Mouse (Mus musculus): ENCODE data around the gene Paqr9. TPM values are rescaled to one million over a fixed set of nuclear protein-coding genes. Genes with fewer than 3 reads are reported as not detected.
"Not testable (repeated sequence)": the region's sequence is repeated elsewhere in the genome, so short reads cannot be mapped to it uniquely, and the experiment has no call there.

The Paqr9 gene
- total RNA-seq (2021), result 1 to 10 TPM; 2.8 to 3.5 TPM
- long read RNA-seq, experiment 1, full-length matches to known transcripts, result 7 of 7 reads
- long read RNA-seq, experiment 1, partial matches to known transcripts, result 0 of 7 reads
- long read RNA-seq, experiment 1, other reads (novel, unspliced or antisense), result 0 of 7 reads
- long read RNA-seq, experiment 2, full-length matches to known transcripts, result 12 of 12 reads
- long read RNA-seq, experiment 2, partial matches to known transcripts, result 0 of 12 reads
- long read RNA-seq, experiment 2, other reads (novel, unspliced or antisense), result 0 of 12 reads

- DNase-seq (ENCODE audit: low spot score in 2 of 2), result peak in 1 of 2 experiments; percentile 26
Measured at GRCm38 (mm10) chr9:95559059-95559935, at the start of gene Paqr9. Gene Paqr9 (plus strand): TSS chr9:95559657.

GRCm38 (mm10) chr9:95510693-95511404 lies 48.6 kb upstream of the Paqr9 start:
- no peak for DNase-seq (ENCODE audit: low spot score in 2 of 2)

- peak; percentile 87 to 97 for DNase-seq (ENCODE audit: low spot score in 2 of 2)
Measured at GRCm38 (mm10) chr9:95511472-95512330, 47.8 kb upstream of the Paqr9 start, which contains the start of gene U2surp. Gene U2surp (minus strand): TSS chr9:95511996.

GRCm38 (mm10) chr9:95512331-95513030 lies 47.0 kb upstream of the Paqr9 start:
- DNase-seq (ENCODE audit: low spot score in 2 of 2), result no peak

GRCm38 (mm10) chr9:95513776-95514175 lies 45.7 kb upstream of the Paqr9 start:
- DNase-seq (ENCODE audit: low spot score in 2 of 2), result no peak

GRCm38 (mm10) chr9:95514361-95514760 lies 45.1 kb upstream of the Paqr9 start:
- DNase-seq (ENCODE audit: low spot score in 2 of 2), result not testable (repeated sequence)

GRCm38 (mm10) chr9:95520563-95520962 lies 38.9 kb upstream of the Paqr9 start:
- no peak for DNase-seq (ENCODE audit: low spot score in 2 of 2)

- no peak for DNase-seq (ENCODE audit: low spot score in 2 of 2)
Measured at GRCm38 (mm10) chr9:95521031-95521430, 38.4 kb upstream of the Paqr9 start.

- DNase-seq (ENCODE audit: low spot score in 2 of 2), result no peak
Measured at GRCm38 (mm10) chr9:95521566-95521965, 37.9 kb upstream of the Paqr9 start.

- DNase-seq (ENCODE audit: low spot score in 2 of 2), result no peak
Measured at GRCm38 (mm10) chr9:95522561-95522960, 36.9 kb upstream of the Paqr9 start.

- no peak for DNase-seq (ENCODE audit: low spot score in 2 of 2)
Measured at GRCm38 (mm10) chr9:95525376-95525775, 34.1 kb upstream of the Paqr9 start.

- peak in 1 of 2 experiments; percentile 23 for DNase-seq (ENCODE audit: low spot score in 2 of 2)
Measured at GRCm38 (mm10) chr9:95525961-95526360, 33.5 kb upstream of the Paqr9 start.

GRCm38 (mm10) chr9:95527676-95528075 lies 31.8 kb upstream of the Paqr9 start:
- no peak for DNase-seq (ENCODE audit: low spot score in 2 of 2)

- DNase-seq (ENCODE audit: low spot score in 2 of 2), result no peak
Measured at GRCm38 (mm10) chr9:95531144-95531543, 28.3 kb upstream of the Paqr9 start.

GRCm38 (mm10) chr9:95533817-95534216 lies 25.6 kb upstream of the Paqr9 start:
- DNase-seq (ENCODE audit: low spot score in 2 of 2), result no peak

- no peak for DNase-seq (ENCODE audit: low spot score in 2 of 2)
Measured at GRCm38 (mm10) chr9:95539176-95539800, 20.2 kb upstream of the Paqr9 start.

- peak in 1 of 2 experiments; percentile 45 for DNase-seq (ENCODE audit: low spot score in 2 of 2)
Measured at GRCm38 (mm10) chr9:95540487-95540886, 19.0 kb upstream of the Paqr9 start.

- DNase-seq (ENCODE audit: low spot score in 2 of 2), result no peak
Measured at GRCm38 (mm10) chr9:95541208-95541607, 18.2 kb upstream of the Paqr9 start.

- no peak for DNase-seq (ENCODE audit: low spot score in 2 of 2)
Measured at GRCm38 (mm10) chr9:95541650-95542432, 17.6 kb upstream of the Paqr9 start.

Measured in gastrocnemius, postnatal 4 days (tissue).